Mouse (Mus musculus) spleen, postnatal 36 days (tissue): ENCODE measurements around the gene Stx7.
A peak's percentile ranks its signal among the peaks of the same experiment; 100 is the strongest.

Experiments
- DNase-seq, 2 experiments: peaks; one replicate each; pipeline ENCODE4 v3.0.0; 2022; ENCODE audit warnings: low spot score in 2 of 2, mixed read lengths in 1 of 2

The Stx7 gene

GRCm38 (mm10) chr10:24167978-24168583 lies 19.0 kb downstream of the Stx7 start:
- no peak for DNase-seq

- no peak for DNase-seq
Observed at GRCm38 (mm10) chr10:24168854-24169253, 19.8 kb downstream of the Stx7 start.

GRCm38 (mm10) chr10:24171906-24172459 lies 22.9 kb downstream of the Stx7 start:
- DNase-seq, result no peak

GRCm38 (mm10) chr10:24173210-24174001 lies 24.3 kb downstream of the Stx7 start:
- DNase-seq, result peak; percentile 33 to 61

- no peak for DNase-seq
Observed at GRCm38 (mm10) chr10:24190392-24190791, 41.3 kb downstream of the Stx7 start.

GRCm38 (mm10) chr10:24191977-24192376 lies 42.9 kb downstream of the Stx7 start:
- DNase-seq, result no peak

GRCm38 (mm10) chr10:24199303-24199702 lies 50.2 kb downstream of the Stx7 start:
- DNase-seq, result no peak

GRCm38 (mm10) chr10:24200099-24200498 lies 51.0 kb downstream of the Stx7 start:
- DNase-seq, result no peak

- no peak for DNase-seq
Observed at GRCm38 (mm10) chr10:24210075-24210474, 61.0 kb downstream of the Stx7 start.

- no peak for DNase-seq
Observed at GRCm38 (mm10) chr10:24213297-24213696, 64.2 kb downstream of the Stx7 start.

- no peak for DNase-seq
Observed at GRCm38 (mm10) chr10:24217558-24218268, 68.6 kb downstream of the Stx7 start.

- DNase-seq, result no peak
Observed at GRCm38 (mm10) chr10:24220931-24221330, 71.8 kb downstream of the Stx7 start.

- DNase-seq, result no peak
Observed at GRCm38 (mm10) chr10:24222911-24223310, 73.8 kb downstream of the Stx7 start.

- peak in 1 of 2 experiments; percentile 3 for DNase-seq
Observed at GRCm38 (mm10) chr10:24223449-24224143, 74.5 kb downstream of the Stx7 start, which contains the start of gene Moxd1. Gene Moxd1, plus strand, starts transcription at chr10:24223517.

GRCm38 (mm10) chr10:24224591-24224990 lies 75.5 kb downstream of the Stx7 start:
- no peak for DNase-seq

- no peak for DNase-seq
Observed at GRCm38 (mm10) chr10:24228318-24229183, 79.4 kb downstream of the Stx7 start.

- no peak for DNase-seq
Observed at GRCm38 (mm10) chr10:24232281-24232680, 83.2 kb downstream of the Stx7 start.

- DNase-seq, result no peak
Observed at GRCm38 (mm10) chr10:24235426-24236283, 86.6 kb downstream of the Stx7 start.
